Mouse (Mus musculus): ENCODE measurements at regions not wholly inside any gene's neighbourhood (a gene's known extent, or its start where the extent isn't known, plus 50 kb on each side); places are given as distances from the start of the nearest gene placed in this dataset.

DNA sequence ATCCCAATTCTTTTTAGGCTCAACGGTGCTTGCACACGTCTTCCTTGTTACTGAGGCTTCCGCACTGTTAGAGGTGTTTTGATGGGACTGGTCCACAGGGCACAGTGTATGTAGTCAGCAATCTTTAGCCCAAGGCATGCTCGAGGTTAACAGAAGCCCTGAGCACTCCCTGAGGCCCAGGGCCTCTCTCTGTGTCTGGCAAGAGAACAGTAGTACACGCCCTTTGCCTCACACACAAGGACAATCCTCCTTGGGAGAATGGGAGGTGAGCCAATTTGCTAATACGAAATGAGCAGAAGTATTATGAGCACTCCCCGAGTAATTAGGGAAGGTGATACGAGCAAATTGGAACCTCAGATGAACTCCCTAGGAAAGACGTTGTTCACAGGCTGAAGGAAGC is 136.5 kb upstream of the Arglu1 start:
- no peak for DNase-seq

DNA sequence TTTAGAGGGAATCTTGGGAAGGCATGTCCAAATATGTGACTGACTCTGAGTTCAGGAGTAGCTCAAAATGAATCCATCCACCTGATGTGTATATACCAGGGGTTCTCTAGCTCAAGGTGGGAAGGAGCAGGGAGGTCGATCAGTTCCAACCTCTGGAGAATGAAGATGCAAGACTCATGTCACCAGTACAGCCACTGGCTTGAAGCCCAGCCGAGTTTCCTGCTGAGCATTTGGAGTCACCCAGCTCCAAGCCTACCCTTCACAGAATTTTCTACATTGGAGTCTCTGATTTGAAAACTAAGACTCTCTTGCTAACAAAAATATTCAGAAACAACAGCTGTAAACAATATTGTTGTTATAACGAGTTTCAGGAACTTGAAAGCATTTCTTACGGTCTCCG is 134.6 kb upstream of the Arglu1 start:
- no peak for DNase-seq

DNA sequence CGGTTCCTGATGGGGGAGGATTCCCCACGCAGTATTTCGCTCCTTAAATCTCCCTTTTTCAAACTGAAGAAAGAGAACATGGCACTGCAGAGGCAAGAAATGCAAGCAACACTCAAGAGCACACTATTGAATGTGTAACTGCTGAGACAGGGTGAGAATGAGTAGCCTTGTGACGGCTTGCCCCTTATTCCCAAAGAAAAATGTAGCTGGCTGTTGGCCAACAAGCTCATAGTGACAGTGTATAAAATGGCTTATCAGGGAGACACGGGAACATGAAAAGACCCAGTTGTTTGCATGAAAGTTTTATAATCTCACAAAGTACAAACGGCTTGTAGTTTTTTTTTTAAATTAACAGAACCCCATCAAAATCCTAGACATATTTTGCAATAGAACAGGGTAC is 130.8 kb upstream of the Arglu1 start:
- DNase-seq, result no peak

DNA sequence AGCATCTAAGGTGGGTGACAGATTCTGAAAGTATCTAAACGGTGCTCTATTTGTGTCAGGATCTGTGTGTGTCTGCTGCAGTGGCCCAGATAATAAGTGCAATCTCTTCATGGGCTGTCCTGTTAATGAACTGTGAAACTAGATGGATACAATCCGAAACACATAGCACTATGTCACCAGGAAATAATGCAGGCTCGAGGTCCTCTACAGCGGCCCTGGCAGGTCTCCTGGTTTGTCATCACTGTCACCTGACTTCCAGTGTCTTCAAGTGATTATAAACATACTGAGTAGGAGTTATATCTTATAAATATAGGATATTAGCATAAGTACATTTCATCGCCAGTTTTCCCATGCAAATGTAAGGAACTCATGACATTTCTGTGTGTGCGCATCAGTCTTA is 130.3 kb upstream of the Arglu1 start:
- DNase-seq, result no peak

DNA sequence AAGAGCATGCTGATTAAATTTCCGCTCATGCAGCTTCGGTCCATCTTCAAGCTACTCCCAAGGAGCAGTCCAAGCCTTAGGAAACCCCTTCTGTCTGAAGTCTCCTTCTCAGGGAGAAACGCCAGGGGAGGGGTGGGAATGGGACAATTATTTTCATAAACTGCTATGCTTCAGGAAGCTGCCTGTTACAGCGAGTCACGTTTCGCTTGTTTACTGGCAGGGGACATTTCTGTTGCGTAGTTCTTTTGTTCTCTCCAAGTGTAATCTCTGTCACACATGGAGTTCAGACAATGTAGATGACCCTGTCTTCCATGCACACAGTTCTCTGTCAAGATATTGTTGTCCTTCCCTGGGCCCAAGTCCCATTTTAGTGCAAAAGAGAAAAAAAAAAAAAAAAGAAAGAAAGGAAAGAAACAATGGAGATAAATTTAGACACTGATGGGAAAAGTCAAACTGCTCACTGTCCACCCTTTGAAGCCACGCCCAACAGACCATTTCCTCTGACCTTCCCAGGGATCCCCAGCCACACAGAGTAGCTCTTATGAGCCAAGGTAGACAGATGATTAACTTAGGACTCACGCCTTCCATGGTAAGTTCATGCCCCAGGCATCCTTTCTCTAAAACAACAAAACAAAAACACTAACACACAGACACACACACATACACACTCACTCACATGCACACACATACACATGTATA is 129.1 kb upstream of the Arglu1 start:
- DNase-seq, result no peak

DNA sequence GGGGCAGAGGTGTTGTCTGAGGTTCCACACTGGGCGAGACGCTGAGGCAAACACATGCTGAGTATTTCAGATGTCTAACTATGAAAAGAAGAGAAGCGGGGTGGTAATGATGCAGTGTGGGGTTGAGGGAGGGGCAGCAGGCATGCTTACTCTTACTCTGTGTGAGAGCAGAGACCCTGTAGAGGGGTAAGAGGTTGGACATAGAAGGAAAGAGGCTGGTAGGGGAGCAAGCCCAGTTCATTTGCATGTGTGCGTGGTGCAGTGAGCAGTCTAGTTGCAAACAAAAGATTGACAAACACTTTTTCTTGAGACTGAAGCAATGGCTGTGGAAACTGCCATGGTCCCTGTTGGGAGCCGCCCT is 122.5 kb upstream of the Arglu1 start:
- DNase-seq, result no peak

DNA sequence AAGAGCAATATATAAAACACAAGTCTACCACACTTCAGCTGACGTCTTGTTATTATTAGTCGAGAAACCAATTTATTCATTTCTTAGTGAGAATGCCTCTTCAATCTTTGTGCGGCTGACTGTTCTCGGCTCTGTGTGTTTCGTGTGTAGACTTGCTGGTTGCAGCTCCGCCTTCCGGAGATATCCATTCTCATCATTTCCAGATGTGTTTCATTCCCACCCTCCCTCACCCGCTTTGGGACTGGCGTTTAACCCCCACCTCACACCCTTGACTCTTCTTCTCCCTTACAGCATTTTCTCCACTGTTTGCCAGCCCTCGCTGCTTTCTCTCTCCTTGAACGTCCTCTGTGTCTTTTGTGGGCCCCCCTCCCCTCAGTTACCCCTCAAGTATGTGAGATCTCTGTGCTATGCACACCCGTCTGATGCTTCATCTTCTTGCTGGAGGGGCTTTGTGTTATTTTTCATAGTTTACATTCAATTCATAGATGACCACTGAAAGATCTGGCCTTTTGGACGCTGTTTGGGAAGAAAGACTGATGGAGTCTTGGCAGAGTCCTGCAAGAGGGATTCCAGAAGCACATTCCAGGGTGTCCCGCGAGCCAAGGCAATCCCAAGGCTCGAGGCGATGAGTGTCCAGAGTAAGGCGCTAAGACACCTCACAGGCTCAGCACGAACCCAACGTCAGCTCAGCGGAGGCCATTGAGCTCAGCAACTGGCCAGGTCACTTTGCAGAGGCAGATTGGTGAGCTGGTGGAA is 121.9 kb upstream of the Arglu1 start:
- DNase-seq, result no peak

DNA sequence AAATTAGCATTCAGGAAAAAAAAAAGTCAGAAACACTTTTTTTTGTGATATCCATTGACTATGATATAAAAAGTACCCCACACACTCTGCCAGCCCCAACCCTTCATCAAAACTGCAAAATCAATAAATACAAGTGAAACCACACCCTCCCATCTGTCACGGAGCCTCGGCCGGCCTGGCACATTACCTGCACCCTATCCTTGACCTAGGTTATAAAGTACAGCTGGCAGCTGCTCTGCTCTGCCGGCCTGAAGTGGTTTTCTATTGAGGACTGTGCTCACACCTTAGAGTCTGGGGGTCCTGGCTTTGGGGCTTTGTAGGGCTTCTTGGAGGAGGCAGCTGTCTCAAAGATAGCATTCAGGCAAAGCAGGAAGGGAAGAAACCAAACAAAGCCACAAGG is 120.6 kb upstream of the Arglu1 start:
- DNase-seq, result no peak

DNA sequence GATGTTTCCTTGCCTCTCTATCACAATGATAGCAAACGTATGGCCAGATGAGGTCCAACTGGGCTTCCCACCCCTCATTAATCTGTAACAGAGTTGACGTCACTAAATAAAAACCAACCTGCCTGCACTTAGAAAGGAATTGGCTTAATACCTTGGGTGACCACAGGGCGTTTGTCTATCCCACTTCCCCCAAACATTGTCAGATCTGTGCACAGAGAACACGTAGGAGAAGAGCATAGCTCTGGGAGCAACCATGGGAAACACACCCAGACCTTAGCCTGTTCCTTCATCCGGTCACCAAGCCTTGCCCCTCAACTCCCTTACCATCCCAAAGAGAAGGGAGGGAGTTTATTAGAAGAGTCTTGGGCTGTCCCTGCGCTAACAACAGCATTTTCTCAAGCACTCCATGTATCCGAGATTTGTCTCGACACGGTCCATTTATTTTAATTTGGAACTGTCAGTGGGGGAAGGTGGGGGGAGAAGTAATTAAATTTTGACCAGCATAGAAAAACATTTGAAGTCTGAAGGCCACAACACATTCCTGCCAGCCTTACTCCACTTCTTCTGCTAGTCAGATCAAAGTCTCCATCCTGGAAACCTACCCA is 119.6 kb upstream of the Arglu1 start:
- DNase-seq, result no peak

DNA sequence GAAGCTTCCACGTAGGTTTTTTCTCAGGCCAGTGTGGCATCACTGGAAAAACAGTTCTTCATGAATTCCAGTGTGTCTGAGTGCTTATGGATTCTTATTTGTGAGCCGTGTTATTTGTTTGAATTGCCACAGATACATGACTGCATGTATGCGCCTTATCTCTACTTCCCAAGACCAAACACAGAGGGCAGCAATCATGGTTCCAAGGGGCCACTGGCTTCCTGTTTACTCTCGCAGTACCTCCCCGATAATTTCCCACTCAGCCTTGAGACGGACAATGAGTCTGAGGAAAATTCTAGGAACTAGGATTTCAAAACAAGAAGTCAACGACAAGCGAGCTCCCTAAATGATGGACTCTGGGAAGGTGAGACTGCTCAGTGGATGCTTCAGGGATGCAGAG is 119.0 kb upstream of the Arglu1 start:
- no peak for DNase-seq

DNA sequence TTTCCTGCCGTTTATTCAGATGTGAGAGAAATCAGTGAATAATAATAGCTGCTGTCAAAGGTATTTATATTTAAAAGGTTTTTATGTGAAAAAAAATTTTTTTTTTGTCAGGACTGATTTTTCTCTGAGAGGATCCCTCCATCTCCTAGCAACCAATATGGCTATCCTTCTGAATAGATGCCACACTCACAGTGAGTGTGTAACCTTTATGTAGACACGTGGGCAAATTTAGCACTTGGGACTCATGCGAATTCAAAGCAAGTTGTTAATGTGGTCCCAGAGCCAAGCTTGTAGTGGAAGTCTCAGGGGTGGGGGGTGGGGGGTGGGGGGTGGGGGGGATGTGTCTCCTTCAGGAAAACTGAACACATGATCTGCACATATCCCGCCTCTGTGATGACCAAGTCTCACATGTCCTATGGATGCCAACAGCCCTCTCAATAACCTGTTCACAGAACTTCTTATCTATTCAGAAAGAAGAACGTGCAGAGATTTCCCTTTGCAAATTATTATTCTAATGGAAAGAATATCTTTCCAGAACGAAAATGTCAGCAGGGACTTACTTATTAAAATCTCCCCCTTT is 112.5 kb upstream of the Arglu1 start:
- no peak for DNase-seq

DNA sequence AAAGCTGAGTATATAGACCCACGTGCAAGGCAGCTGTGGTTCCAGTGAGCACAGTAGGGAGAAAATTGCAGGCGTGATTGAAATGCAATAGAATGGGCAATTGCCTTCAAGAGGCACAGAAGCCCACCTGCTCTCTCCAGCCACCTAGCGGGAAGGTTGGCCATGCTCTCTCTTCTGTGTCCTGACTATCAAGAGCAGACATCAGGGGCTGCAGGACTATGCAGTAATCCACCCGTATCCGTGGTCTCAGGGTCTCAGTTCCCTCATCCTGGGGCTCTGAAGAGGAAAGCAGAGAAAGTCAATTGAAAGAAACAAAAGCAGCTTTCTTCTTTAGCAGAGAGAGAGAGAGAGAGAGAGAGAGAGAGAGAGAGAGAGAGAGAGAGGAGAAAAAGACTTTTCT is 112.0 kb upstream of the Arglu1 start:
- DNase-seq, result no peak

DNA sequence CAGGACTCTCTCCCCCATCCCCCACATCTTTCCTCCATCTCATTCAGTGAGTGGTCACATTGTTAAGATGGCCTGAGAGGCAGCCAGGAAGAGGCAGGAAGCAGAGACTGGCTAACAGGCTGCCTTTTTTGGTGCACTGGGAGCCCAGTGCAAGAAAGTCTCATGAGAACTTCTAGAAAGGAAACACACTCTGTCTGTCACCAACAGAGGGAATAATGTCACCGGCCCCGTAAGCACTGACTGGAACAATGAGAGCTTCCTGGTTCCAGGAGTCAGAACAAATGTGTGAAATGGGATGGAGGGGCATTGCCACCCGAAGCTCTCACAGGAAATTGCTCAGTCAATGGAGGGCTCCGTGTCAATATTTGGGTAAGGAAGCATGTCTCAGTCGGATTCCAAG is 111.3 kb upstream of the Arglu1 start:
- DNase-seq, result no peak

DNA sequence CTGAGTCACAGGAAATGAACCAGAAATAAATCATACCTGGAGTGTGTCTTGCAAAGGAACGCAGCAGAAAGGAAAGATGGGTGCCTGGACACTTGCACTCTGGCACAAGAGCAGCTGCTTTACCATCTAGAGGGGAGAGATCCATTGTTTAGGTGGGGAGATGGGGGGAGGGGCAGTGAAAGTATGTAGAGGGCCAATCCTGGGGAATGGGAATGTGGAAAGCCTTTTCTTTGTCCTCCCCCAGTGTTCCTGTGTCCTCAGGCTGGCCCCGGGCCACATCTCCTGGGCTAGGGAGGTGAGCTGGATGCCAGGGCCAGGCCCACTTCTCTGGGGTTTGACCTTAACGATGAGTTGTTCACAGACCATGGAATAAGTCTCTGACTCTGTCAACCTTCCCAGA is 107.2 kb upstream of the Arglu1 start:
- no peak for DNase-seq

DNA sequence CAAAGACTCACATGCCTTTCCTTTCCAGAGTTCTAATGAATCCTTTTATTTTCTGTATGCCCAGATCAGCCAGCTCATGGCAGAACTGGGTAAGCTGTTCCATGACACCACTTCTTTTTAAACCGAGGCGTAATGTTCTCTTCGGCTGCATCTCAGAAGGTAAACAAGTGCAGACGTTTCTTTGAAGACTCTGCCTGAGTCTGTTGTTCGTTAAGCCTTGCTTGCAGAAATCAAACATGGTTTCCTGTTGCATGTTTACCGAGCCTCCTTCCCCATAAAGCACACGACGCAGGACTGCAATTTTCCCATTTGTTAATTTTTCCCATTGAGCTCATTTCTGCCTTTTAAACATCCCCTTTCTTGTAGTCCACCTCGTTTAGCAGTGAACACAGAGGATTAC is 106.6 kb upstream of the Arglu1 start:
- DNase-seq, result no peak

DNA sequence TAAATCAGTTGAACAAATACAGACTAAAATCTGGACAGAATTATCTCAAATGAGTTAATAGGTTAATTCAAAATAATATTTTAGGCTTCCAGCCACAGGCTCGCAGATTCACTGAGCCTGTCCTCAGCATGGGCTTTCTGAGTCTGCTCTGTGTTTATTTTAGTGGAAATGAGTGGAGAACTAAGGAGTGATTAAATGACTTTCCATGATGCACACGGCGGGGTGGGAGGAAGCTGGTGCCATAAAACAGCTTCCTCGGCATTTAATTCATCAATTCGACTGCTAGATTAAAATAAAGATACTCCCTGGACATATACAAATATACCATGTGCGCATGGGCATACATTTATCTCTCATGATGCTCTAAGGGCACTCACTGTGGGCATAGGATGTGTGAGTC is 104.4 kb upstream of the Arglu1 start:
- no peak for DNase-seq

DNA sequence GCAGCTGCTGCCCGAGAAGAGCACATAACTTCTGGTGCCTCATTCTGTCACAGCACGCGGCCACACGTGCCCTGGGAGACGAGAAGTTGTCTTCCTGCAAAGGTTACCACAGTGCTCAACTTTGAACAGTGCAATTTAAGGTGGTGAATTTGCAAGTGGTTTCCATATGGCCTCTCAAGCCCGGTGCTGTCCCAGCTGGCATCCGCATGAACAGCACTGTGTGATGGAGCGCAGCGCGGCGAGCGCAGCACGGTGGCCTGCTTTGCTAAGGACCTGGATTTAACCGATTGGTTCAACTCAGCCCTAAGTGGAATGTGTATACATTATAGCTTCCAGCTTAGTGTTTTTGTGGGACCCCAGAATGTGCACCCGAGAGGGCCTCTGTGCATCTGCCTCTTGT is 89.6 kb upstream of the Arglu1 start:
- DNase-seq, result no peak

DNA sequence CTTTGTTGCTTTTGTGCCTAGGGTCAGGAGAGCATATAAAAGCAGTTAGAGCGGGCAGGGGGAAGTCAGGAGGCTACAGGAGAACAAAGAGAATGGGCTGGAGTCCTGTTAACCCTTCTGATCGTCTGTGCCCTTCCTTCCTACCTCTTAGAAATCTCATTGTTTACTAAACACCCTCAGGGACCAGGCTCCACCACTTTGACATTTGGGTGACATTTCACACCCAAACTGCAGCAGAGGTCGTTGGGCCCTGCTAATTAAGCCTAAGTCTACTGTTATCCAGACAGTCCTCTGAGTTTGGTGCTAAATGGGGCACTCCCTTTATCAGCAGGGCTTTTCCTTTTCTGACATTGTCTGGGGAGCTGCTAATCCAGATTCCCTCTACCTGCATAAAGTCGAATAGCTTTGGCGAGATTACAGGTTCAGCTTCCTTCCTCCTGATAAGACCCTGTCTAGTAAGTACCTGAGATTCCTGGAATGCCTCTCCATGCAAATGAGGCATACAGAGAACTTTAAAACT is 84.2 kb upstream of the Arglu1 start:
- DNase-seq, result no peak

DNA sequence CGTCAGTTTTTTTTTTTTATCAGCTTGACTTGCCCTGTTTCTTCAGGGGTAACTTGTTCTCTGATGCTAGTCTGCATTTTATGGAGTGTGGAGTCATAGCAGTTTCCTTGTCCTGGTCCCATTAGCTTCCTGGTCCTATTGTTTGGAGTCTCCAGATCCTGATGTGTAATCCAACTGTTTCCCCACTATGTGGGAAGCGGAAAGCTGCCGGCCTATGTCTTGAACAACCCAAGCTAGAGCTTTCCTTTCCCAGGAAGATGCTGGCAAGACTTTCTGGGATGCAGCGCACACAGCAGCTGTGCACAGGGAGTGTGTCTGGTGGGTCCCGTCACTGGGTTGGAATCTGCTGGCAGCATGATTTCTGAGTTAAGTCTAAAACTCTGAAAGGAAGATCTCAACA is 82.1 kb upstream of the Arglu1 start:
- DNase-seq, result no peak

DNA sequence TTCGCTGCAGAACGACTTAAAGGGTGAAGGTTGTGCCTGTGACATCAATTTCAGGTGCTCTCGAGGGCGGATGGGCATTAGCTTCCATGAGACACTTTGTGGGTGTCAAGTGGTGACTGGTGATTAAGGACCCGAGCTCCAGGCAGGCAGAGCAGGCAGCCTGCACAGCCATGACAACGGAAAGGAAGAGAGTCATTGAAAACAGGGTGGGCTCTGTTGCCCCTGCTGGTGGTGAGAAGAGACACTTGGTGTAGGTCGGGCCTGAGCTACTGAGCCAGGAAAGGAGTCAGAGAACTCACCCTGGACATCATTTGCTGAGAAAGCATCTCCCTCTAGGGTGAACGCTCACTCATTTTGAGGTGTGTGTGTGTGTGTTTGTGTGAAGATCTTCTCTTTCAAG is 80.1 kb upstream of the Arglu1 start:
- DNase-seq, result no peak

DNA sequence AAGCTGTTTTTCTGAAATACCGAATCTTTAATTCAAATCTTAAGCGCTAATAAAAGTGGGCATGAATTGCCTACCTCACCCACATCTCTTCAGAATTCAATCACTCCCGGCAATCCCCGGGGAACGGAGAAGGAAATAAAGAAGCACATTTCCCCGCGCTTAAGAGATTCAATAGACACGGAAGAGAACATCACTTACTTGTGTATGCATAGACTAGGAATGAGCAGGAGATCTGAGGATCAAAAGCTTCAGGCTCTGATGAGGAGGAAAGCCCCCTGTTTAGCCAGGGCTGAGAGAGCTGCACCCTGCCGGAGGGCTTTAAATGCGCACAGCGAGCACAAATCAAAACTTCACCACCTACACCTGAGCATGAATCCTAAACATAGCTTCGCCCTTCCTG is 72.0 kb upstream of the Arglu1 start:
- no peak for DNase-seq

DNA sequence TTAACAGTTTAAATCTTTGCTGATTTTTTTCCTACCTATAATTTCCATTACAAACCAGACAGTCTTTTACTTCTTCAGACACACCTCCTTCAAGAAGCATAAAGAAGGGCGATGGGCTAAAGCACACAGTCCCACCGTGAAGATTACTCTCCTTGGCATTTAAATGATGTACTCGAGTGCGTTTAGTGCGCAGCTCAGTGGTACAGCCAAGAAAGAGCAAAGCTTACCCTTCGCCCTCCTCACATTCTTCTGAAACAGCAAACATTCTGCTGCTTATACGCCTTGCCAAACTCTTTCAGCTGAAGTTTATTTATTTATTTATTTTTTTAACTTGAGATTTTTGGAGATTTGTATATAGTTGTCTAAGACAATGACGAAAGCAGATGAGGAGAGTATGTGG is 68.0 kb upstream of the Arglu1 start:
- DNase-seq, result no peak

DNA sequence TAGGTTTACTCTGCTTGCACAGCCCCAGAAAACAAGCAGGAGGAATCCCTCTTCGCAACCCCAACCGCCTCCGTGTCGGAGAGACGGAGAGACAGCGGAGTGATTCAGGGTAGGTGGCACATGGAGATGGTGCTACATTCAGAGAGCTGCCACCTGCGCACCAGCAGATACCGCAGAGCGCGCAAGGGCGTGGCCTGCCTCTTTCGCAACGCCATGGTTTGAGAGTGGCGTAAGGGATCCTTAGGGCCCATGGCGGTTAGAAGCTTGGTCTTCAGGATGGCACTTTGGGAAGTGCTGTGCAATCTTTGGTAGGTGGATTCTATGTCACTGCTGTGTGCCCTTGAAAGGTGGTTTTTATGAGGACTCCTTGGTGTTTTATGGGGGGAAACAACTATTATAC is 60.9 kb upstream of the Arglu1 start:
- no peak for DNase-seq

DNA sequence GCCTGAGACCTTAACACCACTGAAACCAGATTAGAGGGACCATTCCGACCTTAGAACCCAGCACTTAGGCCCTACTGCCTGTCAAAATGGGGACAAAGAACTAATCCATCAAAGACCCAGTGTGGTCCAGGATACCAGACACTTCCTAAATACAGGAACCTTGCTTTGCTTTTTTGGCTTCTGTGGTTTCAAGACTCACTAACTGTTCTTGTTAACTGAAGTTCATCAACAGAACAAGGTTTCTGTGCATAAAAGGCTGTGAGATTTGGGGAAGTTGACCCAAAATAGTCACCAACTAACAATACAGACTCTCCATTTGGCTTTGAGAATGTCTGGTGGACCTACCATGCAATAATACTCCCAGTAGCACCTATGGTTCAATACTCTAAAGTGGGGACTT is 56.4 kb upstream of the Arglu1 start:
- DNase-seq, result no peak
